Mouse (Mus musculus) liver, embryonic 14.5 days (tissue): ENCODE data around the gene Majin. TPM values are rescaled to one million over a fixed set of nuclear protein-coding genes. Genes with fewer than 3 reads are reported as not detected.
A peak's percentile ranks its signal among the peaks of the same experiment; 100 is the strongest.

Source experiments
- ATAC-seq: fragments of 200-750 bp; cut with Nextera tagmentation; 2 replicates; pipeline ENCODE4 v1.8.0; 2017; ENCODE audit warnings: moderate number of reproducible peaks, mild to moderate bottlenecking, moderate library complexity; ENCODE audit not compliant: insufficient read depth
- DNase-seq, 3 experiments: peaks; one replicate each; pipeline ENCODE4 v3.0.0-alpha.2; 2012 to 2013; ENCODE audit warnings: low read depth in 3 of 3, low spot score in 3 of 3
- H3K27ac ChIP-seq: fragments of 300-500 bp; sonication (generic); 2 replicates; pipeline ENCODE4 v1.5.1; 2014; ENCODE audit warnings: moderate library complexity, mild to moderate bottlenecking, control low read depth, inconsistent platforms
- H3K27me3 ChIP-seq: fragments of 300-500 bp; sonication (generic); 2 replicates; pipeline ENCODE4 v1.6.1; 2014; ENCODE audit warnings: mild to moderate bottlenecking, low read length, moderate library complexity; ENCODE audit not compliant: control insufficient read depth, insufficient read depth
- H3K36me3 ChIP-seq: fragments of 300-500 bp; sonication (generic); replicated peaks from 2 replicates; pipeline ENCODE4 v1.6.1; 2014; ENCODE audit warnings: low read depth; ENCODE audit not compliant: control insufficient read depth, insufficient read depth
- H3K4me1 ChIP-seq, 2 experiments: fragments of 200-500 bp in 1 of 2; fragments of 300-500 bp in 1 of 2; sonication (generic) in 1 of 2; replicated peaks; 2 replicates each; pipeline ENCODE4 v1.6.1; 2012 to 2014; ENCODE audit warnings: antibody characterized with exemption in 1 of 2, inconsistent platforms in 1 of 2, low read length in 1 of 2; ENCODE audit not compliant: control insufficient read depth in 2 of 2, insufficient read depth in 2 of 2
- H3K4me2 ChIP-seq: fragments of 300-500 bp; sonication (generic); 2 replicates; pipeline ENCODE4 v1.6.1; 2014; ENCODE audit warnings: low read depth, mild to moderate bottlenecking, control low read depth, moderate library complexity
- H3K4me3 ChIP-seq, 2 experiments: fragments of 200-500 bp in 1 of 2; fragments of 300-500 bp in 1 of 2; sonication (generic) in 1 of 2; 2 replicates each; pipeline ENCODE4 v1.5.1; 2012 to 2014; ENCODE audit warnings: low read depth in 2 of 2, low read length in 2 of 2, mild to moderate bottlenecking in 2 of 2, control low read depth in 1 of 2, inconsistent platforms in 1 of 2, moderate library complexity in 1 of 2; ENCODE audit not compliant: insufficient read depth in 1 of 2
- H3K9ac ChIP-seq: fragments of 300-500 bp; sonication (generic); replicated peaks from 2 replicates; pipeline ENCODE4 v1.6.1; 2014; ENCODE audit warnings: mild to moderate bottlenecking, control low read depth, moderate library complexity
- H3K9me3 ChIP-seq: fragments of 300-500 bp; sonication (generic); 2 replicates; pipeline ENCODE4 v1.6.1; 2016; ENCODE audit warnings: low read length, mixed read lengths; ENCODE audit not compliant: control insufficient read depth
- CTCF ChIP-seq: IDR thresholded peaks from 2 replicates; pipeline ENCODE4 v1.5.1; 2016; ENCODE audit warnings: antibody characterized with exemption, low read depth, control low read depth
- EP300 ChIP-seq: IDR thresholded peaks from 2 replicates; pipeline ENCODE4 v1.6.1; 2016; ENCODE audit warnings: antibody characterized with exemption, low read depth
- WGBS: fragments of 180-500 bp; shearing (Covaris S2); extraction: QIAGEN DNeasy Blood & Tissue Kit; methylation state at CpG from one replicate; pipeline ENCODE4 v1.1.7; 2014; ENCODE audit not compliant: insufficient replicate concordance; 5-methylcytosine and 5-hydroxymethylcytosine counted together
- polyA plus RNA-seq, 2 experiments: library from polyadenylated mRNA; depleted of rRNA in 1 of 2; stranded (reverse) in 1 of 2; unstranded in 1 of 2; fragments of >200 nt; fragmentation: Nextera tagmentation in 1 of 2; extraction: Ambion mirVana in 1 of 2; gene quantifications; 2 replicates each; pipeline versions ENCODE4 v1.2.1 to v1.2.3; 2012 to 2014

Gene Majin
- polyA plus RNA-seq, 2 experiments, result not detected

DNA sequence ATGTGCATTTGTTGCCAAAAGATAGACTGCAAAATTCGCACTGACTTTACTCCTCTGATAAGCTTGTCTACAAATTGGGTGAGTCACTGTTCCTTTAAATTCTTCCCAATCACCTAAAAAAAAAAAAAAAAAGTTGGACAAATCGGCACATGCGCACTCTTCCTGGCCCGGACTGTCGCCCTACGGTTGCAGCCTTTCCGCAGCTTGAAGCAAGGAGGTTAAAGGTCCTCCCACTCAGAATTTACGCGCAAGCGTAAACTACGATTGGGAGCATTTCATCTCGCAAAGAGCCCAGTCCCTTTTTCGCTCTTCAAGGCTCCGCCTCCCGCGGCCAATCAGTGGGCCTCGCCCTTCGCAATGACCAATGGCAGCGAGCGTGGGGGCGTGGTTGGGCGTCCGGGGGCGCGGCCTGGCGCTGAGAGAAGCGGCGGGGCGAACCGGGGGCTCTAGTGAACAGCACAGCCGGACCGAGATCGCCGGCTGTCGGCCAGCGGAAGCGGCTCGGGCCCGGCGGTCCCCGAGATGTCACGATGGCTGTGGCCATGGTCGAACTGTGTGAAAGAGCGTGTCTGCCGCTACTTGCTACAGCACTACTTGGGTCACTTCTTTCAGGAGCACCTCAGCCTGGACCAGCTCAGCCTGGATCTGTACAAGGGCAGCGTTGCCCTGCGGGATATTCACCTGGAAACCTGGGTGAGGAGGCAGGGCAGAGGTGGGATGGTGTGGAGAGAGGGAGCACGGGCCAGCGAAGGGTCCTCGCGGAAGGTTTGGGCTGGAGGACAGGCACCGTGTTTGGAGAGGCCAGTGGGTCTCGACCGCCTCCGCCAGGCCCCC lies 57.3 kb downstream of the Majin start, which contains the start of gene Atg2a:
Atg2a (plus strand) TSS at position 395 of the 834 bp plus-strand sequence.
- TF ChIP-seq CTCF (peak; percentile 14; the same call in 1 of the 2 replicates), EP300 (no peak)
- H3K4me1 ChIP-seq, result peaks cover 30 to 33% of the 10 kb centered on the region in 2 experiments
- H3K27me3 ChIP-seq, result no peaks in the 10 kb centered on the region
- ATAC-seq, result peak; percentile 89
- H3K36me3 ChIP-seq, result peaks cover 1% of the 10 kb centered on the region; the same call in 1 of the 2 replicates
- WGBS, result under 1% methylated on average over 55 of the region's 55 CpGs
- H3K9me3 ChIP-seq, result no peaks in the 10 kb centered on the region
- peak within 1 kb of the TSS; percentile 94 for H3K4me2 ChIP-seq
- DNase-seq, result peak; percentile 99 to 100 (median 99)
- peak within 1 kb of the TSS; percentile 93 for H3K9ac ChIP-seq
- H3K4me3 ChIP-seq, result peak within 1 kb of the TSS; percentile 91 to 93
- H3K27ac ChIP-seq, result peak within 1 kb of the TSS; percentile 93

DNA sequence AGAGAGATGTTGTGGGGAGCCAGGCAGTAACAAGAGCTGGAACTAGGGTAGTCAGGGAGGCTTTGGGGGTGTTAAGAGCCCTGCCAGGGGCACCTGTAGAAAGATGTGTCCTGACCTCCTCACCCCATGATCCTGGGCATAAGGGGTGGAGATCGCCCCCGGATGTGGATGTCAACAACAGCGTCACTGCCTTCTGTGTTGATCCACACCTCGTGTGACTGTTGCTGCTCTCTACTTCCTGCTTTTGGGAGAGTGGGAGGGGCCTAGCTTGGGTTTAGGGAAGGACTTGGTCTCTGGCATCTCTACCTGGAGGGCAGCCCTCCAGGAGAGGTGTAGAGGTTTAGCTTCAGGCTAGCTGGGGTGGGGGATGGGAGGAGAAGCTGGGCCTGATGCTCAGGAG lies 58.1 kb downstream of the Majin start:
- peak; percentile 67 to 68 (median 67) for DNase-seq
- H3K4me3 ChIP-seq, result peak overlapping the region; percentile 91 to 93
- H3K9ac ChIP-seq, result peak overlapping the region; percentile 93
- peak overlapping the region; percentile 89 for H3K27ac ChIP-seq
- peaks cover 24 to 30% of the 10 kb centered on the region in 2 experiments for H3K4me1 ChIP-seq
- TF ChIP-seq EP300 (no peak), CTCF (no peak)
- peaks cover 7% of the 10 kb centered on the region; the same call in 1 of the 2 replicates for H3K36me3 ChIP-seq
- no peaks in the 10 kb centered on the region for H3K9me3 ChIP-seq
- 0% methylated on average over 4 of the region's 4 CpGs for WGBS
- H3K27me3 ChIP-seq, result no peaks in the 10 kb centered on the region
- ATAC-seq, result peak; percentile 9; the same call in 1 of the 2 replicates
- peak overlapping the region; percentile 94 for H3K4me2 ChIP-seq

DNA sequence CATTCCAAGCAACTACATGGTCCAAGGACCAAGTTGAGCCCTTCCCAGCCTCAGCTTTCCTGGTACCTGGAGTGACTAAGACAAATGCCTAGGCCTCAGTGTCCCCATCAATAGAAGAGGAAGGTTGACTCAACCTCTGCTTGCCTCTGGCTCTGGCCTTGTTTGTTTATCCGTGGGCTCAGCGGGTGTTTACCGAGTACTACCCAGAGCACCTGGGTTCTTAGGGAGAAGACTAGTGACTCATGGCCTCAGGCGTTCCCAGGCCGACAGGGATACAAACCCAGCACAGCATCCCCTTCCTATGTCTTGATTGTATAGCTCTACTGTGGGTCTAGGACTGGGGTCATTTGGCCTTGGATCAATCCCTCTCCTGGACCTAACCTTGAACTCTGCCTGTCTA lies 59.0 kb downstream of the Majin start:
- peaks cover 24 to 26% of the 10 kb centered on the region in 2 experiments for H3K4me1 ChIP-seq
- 85% methylated on average over 5 of the region's 5 CpGs for WGBS
- TF ChIP-seq EP300 (no peak), CTCF (no peak)
- H3K9ac ChIP-seq, result no peak overlapping the region
- DNase-seq (no peak), ATAC-seq (no peak)
- peaks cover 14% of the 10 kb centered on the region for H3K36me3 ChIP-seq
- no peak overlapping the region for H3K4me3 ChIP-seq
- no peaks in the 10 kb centered on the region for H3K9me3 ChIP-seq
- no peaks in the 10 kb centered on the region for H3K27me3 ChIP-seq
- H3K4me2 ChIP-seq, result peak overlapping the region; percentile 94
- H3K27ac ChIP-seq, result no peak overlapping the region

DNA sequence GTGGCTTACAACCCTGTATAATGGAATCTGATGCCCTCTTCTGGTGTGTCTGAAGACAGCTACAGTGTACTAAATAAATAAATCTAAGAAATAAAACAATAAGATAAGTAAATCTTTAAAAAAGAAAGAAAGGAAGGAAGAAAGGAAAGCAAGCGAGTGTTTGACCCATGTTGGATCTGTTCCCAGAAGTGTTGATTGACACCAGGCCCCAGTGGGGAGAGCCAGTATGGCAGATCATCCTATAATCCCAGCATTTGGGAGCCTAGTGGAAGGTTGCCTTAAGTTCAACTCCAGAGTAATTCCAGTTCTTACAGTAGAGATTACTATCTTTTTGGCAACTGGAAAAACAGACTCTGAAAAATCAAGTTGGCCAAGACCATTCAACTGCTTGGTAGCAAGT lies 61.6 kb downstream of the Majin start:
- 79% methylated on average over 1 of the region's 1 CpGs for WGBS
- H3K4me3 ChIP-seq, result no peak overlapping the region

More for the DNA sequence above, 61.6 kb downstream of the Majin start:
- H3K27me3 ChIP-seq, result no peaks in the 10 kb centered on the region
- H3K27ac ChIP-seq, result no peak overlapping the region
- TF ChIP-seq EP300 (no peak), CTCF (no peak)
- H3K9ac ChIP-seq, result no peak overlapping the region
- ATAC-seq, result no peak
- no peak overlapping the region for H3K4me2 ChIP-seq
- DNase-seq, result no peak
- H3K36me3 ChIP-seq, result peaks cover 14% of the 10 kb centered on the region
- peaks cover 8 to 9% of the 10 kb centered on the region in 2 experiments for H3K4me1 ChIP-seq
- H3K9me3 ChIP-seq, result no peaks in the 10 kb centered on the region
